Mouse (Mus musculus): Measurements from ENCODE around the gene Dpp10.

- TF ChIP-seq TAL1 (IDR thresholded peaks at IDR 0.05; ENCODE audit: low read length) (no peak), GATA1 (IDR thresholded peaks at IDR 0.05; ENCODE audit: low read length) (no peak)
Observed at GRCm38 (mm10) chr1:123846881-123847280, 198.5 kb downstream of the Dpp10 start.

Measured in erythroblast, embryonic 14.5 days (primary cell).